Mouse (Mus musculus) cerebellum, adult 2 months (tissue): Measurements from ENCODE around the gene BC028528.

Experiments
- CTCF ChIP-seq: fragments of 200-500 bp; IDR thresholded peaks from 2 replicates; pipeline ENCODE4 v1.5.1; 2011; ENCODE audit warnings: low read depth, mild to moderate bottlenecking, control low read depth, low read length, moderate library complexity, borderline replicate concordance; ENCODE audit not compliant: insufficient read depth
- POLR2A ChIP-seq: fragments of 200-500 bp; IDR thresholded peaks from 2 replicates; pipeline ENCODE4 v1.6.1; 2011; ENCODE audit warnings: low read length, control low read depth, borderline replicate concordance; ENCODE audit not compliant: insufficient read depth

DNA sequence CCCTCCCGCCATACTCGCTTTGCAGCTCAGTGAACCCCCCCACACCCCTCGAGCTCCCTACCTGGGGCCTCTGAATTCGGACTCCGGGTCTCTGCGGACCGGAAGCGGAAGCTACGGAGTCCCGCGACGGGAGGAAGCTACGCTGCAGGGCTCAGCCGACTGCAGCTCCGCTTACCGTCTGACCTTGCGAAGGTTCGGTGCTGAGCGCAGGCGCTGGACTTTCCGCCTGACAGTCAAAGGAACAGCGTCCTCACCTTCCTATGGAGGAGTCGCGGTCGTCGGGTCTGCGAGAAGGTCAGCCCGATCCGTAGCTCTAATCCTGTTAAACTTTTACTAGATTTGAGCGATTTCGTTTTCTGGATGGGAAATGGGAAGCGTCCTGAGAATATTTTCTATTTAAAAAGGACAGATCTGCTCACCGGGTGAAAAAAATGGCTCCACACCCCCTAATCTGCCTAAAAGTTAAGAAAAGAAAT is 20.4 kb downstream of the BC028528 start, which contains the start of gene Mrps21:
- TF ChIP-seq CTCF (no peak), POLR2A (peak; percentile 85)
